Mouse (Mus musculus): ENCODE data around the gene Fdx1. TPM values are rescaled to one million over a fixed set of nuclear protein-coding genes. Genes with fewer than 3 reads are reported as not detected.

The Fdx1 gene
- polyA plus RNA-seq, 1 experiment from 2014 or later: 102 TPM

GRCm38 (mm10) chr9:51928659-51929058 is 34.7 kb downstream of the Fdx1 start:
- Histone ChIP-seq H3K4me1 (replicated peaks) (peaks cover 9% of the 10 kb centered on the region; the same call in 1 of the 2 replicates), H3K27ac (no peak overlapping the region), H3K4me3 (no peak overlapping the region), H3K27me3 (0 out of 2 replicates have a peak, but pooled peaks cover 2% of the 10 kb centered on the region), H3K4me2 (no peak overlapping the region), H3K9me3 (replicated peaks) (no peaks in the 10 kb centered on the region), H3K9ac (no peak overlapping the region), H3K36me3 (no peaks in the 10 kb centered on the region)
- 53% methylated on average over 7 of the region's 7 CpGs for WGBS
- ATAC-seq (replicated peaks; ENCODE audit: insufficient number of reproducible peaks, insufficient read depth, low FRiP score, low read depth): no peak

GRCm38 (mm10) chr9:51928116-51928515 is 35.2 kb downstream of the Fdx1 start:
- ATAC-seq (replicated peaks; ENCODE audit: insufficient number of reproducible peaks, insufficient read depth, low FRiP score, low read depth): no peak
- WGBS: 23% methylated on average over 10 of the region's 10 CpGs
- H3K9ac ChIP-seq: no peak overlapping the region
- H3K4me3 ChIP-seq: no peak overlapping the region
- no peaks in the 10 kb centered on the region for H3K9me3 ChIP-seq (replicated peaks)
- H3K4me2 ChIP-seq: no peak overlapping the region; the same call in 1 of the 2 replicates
- H3K27ac ChIP-seq: no peak overlapping the region
- 0 out of 2 replicates have a peak, but pooled peaks cover 2% of the 10 kb centered on the region for H3K27me3 ChIP-seq
- H3K4me1 ChIP-seq (replicated peaks): peaks cover 9% of the 10 kb centered on the region; the same call in 1 of the 2 replicates
- no peaks in the 10 kb centered on the region for H3K36me3 ChIP-seq

- Histone ChIP-seq H3K9me3 (replicated peaks) (no peaks in the 10 kb centered on the region), H3K4me3 (no peak overlapping the region), H3K4me1 (replicated peaks) (peaks cover 9% of the 10 kb centered on the region; the same call in 1 of the 2 replicates), H3K27me3 (0 out of 2 replicates have a peak, but pooled peaks cover 2% of the 10 kb centered on the region), H3K36me3 (no peaks in the 10 kb centered on the region), H3K9ac (no peak overlapping the region), H3K27ac (no peak overlapping the region), H3K4me2 (no peak overlapping the region; the same call in 1 of the 2 replicates)
- no peak for ATAC-seq (replicated peaks; ENCODE audit: insufficient number of reproducible peaks, insufficient read depth, low FRiP score, low read depth)
- WGBS: 40% methylated on average over 3 of the region's 3 CpGs
Observed at GRCm38 (mm10) chr9:51927680-51928079, 35.7 kb downstream of the Fdx1 start.

GRCm38 (mm10) chr9:51926629-51927028 is 36.7 kb downstream of the Fdx1 start:
- Histone ChIP-seq H3K36me3 (no peaks in the 10 kb centered on the region), H3K9me3 (replicated peaks) (no peaks in the 10 kb centered on the region), H3K27me3 (0 out of 2 replicates have a peak, but pooled peaks cover 2% of the 10 kb centered on the region), H3K9ac (no peak overlapping the region), H3K4me2 (no peak overlapping the region), H3K4me3 (no peak overlapping the region), H3K4me1 (replicated peaks) (peaks cover 9% of the 10 kb centered on the region; the same call in 1 of the 2 replicates), H3K27ac (no peak overlapping the region)
- WGBS: 78% methylated on average over 8 of the region's 8 CpGs
- no peak for ATAC-seq (replicated peaks; ENCODE audit: insufficient number of reproducible peaks, insufficient read depth, low FRiP score, low read depth)

GRCm38 (mm10) chr9:51924551-51925081 is 38.7 kb downstream of the Fdx1 start:
- ATAC-seq (replicated peaks; ENCODE audit: insufficient number of reproducible peaks, insufficient read depth, low FRiP score, low read depth): no peak
- no peaks in the 10 kb centered on the region for H3K9me3 ChIP-seq (replicated peaks)
- WGBS: 65% methylated on average over 8 of the region's 8 CpGs

GRCm38 (mm10) chr9:51922756-51923155 is 40.6 kb downstream of the Fdx1 start:
- no peak overlapping the region for H3K9ac ChIP-seq
- 74% methylated on average over 2 of the region's 2 CpGs for WGBS
- H3K36me3 ChIP-seq: no peaks in the 10 kb centered on the region
- no peaks in the 10 kb centered on the region for H3K9me3 ChIP-seq (replicated peaks)
- H3K27ac ChIP-seq: no peak overlapping the region
- H3K4me3 ChIP-seq: no peak overlapping the region
- ATAC-seq (replicated peaks; ENCODE audit: insufficient number of reproducible peaks, insufficient read depth, low FRiP score, low read depth): no peak
- H3K27me3 ChIP-seq: 0 out of 2 replicates have a peak, but pooled peaks cover 2% of the 10 kb centered on the region
- no peak overlapping the region for H3K4me2 ChIP-seq
- H3K4me1 ChIP-seq (replicated peaks): peaks cover under 1% of the 10 kb centered on the region; the same call in 1 of the 2 replicates

More at GRCm38 (mm10) chr9:51924551-51925081, 38.7 kb downstream of the Fdx1 start:
- Histone ChIP-seq H3K4me2 (no peak overlapping the region), H3K27ac (no peak overlapping the region), H3K27me3 (0 out of 2 replicates have a peak, but pooled peaks cover 2% of the 10 kb centered on the region), H3K4me3 (no peak overlapping the region), H3K9ac (no peak overlapping the region), H3K4me1 (replicated peaks) (peaks cover 9% of the 10 kb centered on the region; the same call in 1 of the 2 replicates), H3K36me3 (no peaks in the 10 kb centered on the region)

GRCm38 (mm10) chr9:51915580-51915979 is 47.8 kb downstream of the Fdx1 start:
- 44% methylated on average over 1 of the region's 1 CpGs for WGBS
- H3K27me3 ChIP-seq: no peaks in the 10 kb centered on the region
- H3K9me3 ChIP-seq (replicated peaks): no peaks in the 10 kb centered on the region
- ATAC-seq (replicated peaks; ENCODE audit: insufficient number of reproducible peaks, insufficient read depth, low FRiP score, low read depth): no peak
- H3K27ac ChIP-seq: no peak overlapping the region
- no peak overlapping the region for H3K4me3 ChIP-seq
- H3K4me2 ChIP-seq: no peak overlapping the region
- H3K9ac ChIP-seq: no peak overlapping the region
- no peaks in the 10 kb centered on the region for H3K4me1 ChIP-seq (replicated peaks)
- H3K36me3 ChIP-seq: no peaks in the 10 kb centered on the region

GRCm38 (mm10) chr9:51914481-51915120 is 48.8 kb downstream of the Fdx1 start:
- Histone ChIP-seq H3K27ac (no peak overlapping the region), H3K27me3 (no peaks in the 10 kb centered on the region), H3K36me3 (no peaks in the 10 kb centered on the region), H3K4me3 (no peak overlapping the region), H3K9ac (no peak overlapping the region), H3K4me2 (no peak overlapping the region), H3K9me3 (replicated peaks) (no peaks in the 10 kb centered on the region), H3K4me1 (replicated peaks) (no peaks in the 10 kb centered on the region)
- ATAC-seq (replicated peaks; ENCODE audit: insufficient number of reproducible peaks, insufficient read depth, low FRiP score, low read depth): no peak
- WGBS: 70% methylated on average over 15 of the region's 15 CpGs

- H3K27ac ChIP-seq: no peak overlapping the region
- 4% methylated on average over 2 of the region's 2 CpGs for WGBS
- H3K36me3 ChIP-seq: no peaks in the 10 kb centered on the region
- peaks cover 6% of the 10 kb centered on the region for H3K4me1 ChIP-seq (replicated peaks)
- ATAC-seq (replicated peaks; ENCODE audit: insufficient number of reproducible peaks, insufficient read depth, low FRiP score, low read depth): peak; percentile 62
- H3K27me3 ChIP-seq: no peaks in the 10 kb centered on the region
- H3K9me3 ChIP-seq (replicated peaks): no peaks in the 10 kb centered on the region
- H3K9ac ChIP-seq: no peak overlapping the region
- no peak overlapping the region for H3K4me2 ChIP-seq
- H3K4me3 ChIP-seq: no peak overlapping the region
Observed at GRCm38 (mm10) chr9:51908838-51909237, 54.5 kb downstream of the Fdx1 start.

GRCm38 (mm10) chr9:51908255-51908654 is 55.1 kb downstream of the Fdx1 start:
- no peak for ATAC-seq (replicated peaks; ENCODE audit: insufficient number of reproducible peaks, insufficient read depth, low FRiP score, low read depth)

GRCm38 (mm10) chr9:51906938-51907337 is 56.4 kb downstream of the Fdx1 start:
- no peak for ATAC-seq (replicated peaks; ENCODE audit: insufficient number of reproducible peaks, insufficient read depth, low FRiP score, low read depth)
- H3K4me3 ChIP-seq: no peak overlapping the region
- H3K36me3 ChIP-seq: no peaks in the 10 kb centered on the region
- no peak overlapping the region for H3K27ac ChIP-seq
- no peak overlapping the region for H3K9ac ChIP-seq
- 75% methylated on average over 8 of the region's 8 CpGs for WGBS
- H3K27me3 ChIP-seq: no peaks in the 10 kb centered on the region
- no peaks in the 10 kb centered on the region for H3K9me3 ChIP-seq (replicated peaks)
- no peak overlapping the region for H3K4me2 ChIP-seq
- H3K4me1 ChIP-seq (replicated peaks): peaks cover 6% of the 10 kb centered on the region

More at GRCm38 (mm10) chr9:51908255-51908654, 55.1 kb downstream of the Fdx1 start:
- H3K36me3 ChIP-seq: no peaks in the 10 kb centered on the region
- no peak overlapping the region for H3K27ac ChIP-seq
- no peak overlapping the region for H3K4me3 ChIP-seq
- 53% methylated on average over 3 of the region's 3 CpGs for WGBS
- H3K4me1 ChIP-seq (replicated peaks): peaks cover 6% of the 10 kb centered on the region
- H3K27me3 ChIP-seq: no peaks in the 10 kb centered on the region
- no peak overlapping the region for H3K4me2 ChIP-seq
- no peak overlapping the region for H3K9ac ChIP-seq
- no peaks in the 10 kb centered on the region for H3K9me3 ChIP-seq (replicated peaks)
